Mouse (Mus musculus): ENCODE measurements at regions not wholly inside any gene's neighbourhood (a gene's known extent, or its start where the extent isn't known, plus 50 kb on each side); places are given as distances from the start of the nearest gene placed in this dataset.
"Not testable (repeated sequence)": the region's sequence is repeated elsewhere in the genome, so short reads cannot be mapped to it uniquely, and the experiment has no call there.

- no peak for DNase-seq (ENCODE audit: low spot score)
Measured at GRCm38 (mm10) chr14:60525979-60526378, 107.8 kb upstream of the Spata13 start.

GRCm38 (mm10) chr14:60526832-60527231 lies 107.0 kb upstream of the Spata13 start:
- DNase-seq (ENCODE audit: low spot score) = no peak

DNA sequence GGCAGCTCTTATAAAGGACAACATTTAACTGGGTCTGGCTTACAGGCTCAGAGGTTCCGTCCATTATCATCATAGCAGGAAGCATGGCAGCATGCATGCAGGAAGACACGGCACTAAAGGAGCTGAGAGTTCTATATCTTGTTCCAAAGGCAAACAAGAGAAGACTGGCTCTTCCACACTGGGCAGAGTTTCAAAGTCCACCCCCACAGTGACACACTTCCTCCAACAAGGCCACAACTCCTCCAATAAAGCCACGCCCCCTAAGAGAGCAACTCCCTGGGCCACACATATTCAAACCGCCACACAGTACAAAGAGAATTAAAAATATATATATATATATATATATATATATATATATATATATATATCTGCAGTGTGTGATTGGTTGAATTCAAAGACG lies 105.8 kb upstream of the Spata13 start:
- DNase-seq (ENCODE audit: low spot score) = no peak

GRCm38 (mm10) chr14:60528520-60528919 lies 105.3 kb upstream of the Spata13 start:
- no peak for DNase-seq (ENCODE audit: low spot score)

DNA sequence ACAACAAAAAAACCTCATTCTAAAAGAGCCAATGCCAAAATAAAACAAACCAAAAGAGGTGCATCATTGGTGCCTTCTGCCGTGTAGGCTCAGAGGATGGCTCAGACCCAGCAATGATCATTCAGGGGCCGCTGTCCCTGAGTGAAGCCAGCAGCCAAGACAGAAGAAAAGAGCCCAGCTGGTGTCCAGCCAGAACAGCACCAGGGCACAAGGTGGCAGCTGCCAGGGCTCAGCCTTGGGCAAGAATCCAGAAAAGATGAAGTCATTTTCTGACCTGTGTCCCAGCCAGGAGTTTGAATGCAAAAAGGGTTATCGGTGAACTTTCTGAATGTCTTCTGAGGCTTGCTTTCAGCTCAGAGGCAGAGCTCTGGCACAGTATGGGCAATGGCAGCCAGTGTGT lies 104.8 kb upstream of the Spata13 start:
- no peak for DNase-seq (ENCODE audit: low spot score)

- no peak for DNase-seq (ENCODE audit: low spot score)
Measured at GRCm38 (mm10) chr14:60529646-60530347, 104.0 kb upstream of the Spata13 start.

DNA sequence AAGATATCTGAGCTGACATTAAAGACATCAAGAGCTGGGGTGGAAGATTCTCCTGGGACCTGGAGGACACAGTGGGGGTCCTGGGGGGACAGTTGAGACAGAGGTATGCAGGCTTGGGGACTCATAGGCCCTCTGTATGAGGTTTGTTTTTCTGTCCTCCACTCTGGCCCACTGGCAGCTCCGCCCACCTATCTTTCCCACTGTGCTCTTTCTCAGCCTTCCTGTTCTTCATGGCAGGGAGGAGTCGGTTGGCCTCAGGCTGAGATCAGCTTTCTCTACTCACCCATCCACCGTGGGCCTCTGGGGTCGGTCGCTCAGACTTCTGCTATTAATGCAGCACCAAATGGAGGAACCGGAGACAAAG lies 103.5 kb upstream of the Spata13 start:
- no peak for DNase-seq (ENCODE audit: low spot score)

GRCm38 (mm10) chr14:60530973-60531372 lies 102.8 kb upstream of the Spata13 start:
- no peak for DNase-seq (ENCODE audit: low spot score)

- no peak for DNase-seq (ENCODE audit: low spot score)
Measured at GRCm38 (mm10) chr14:60531766-60532165, 102.0 kb upstream of the Spata13 start.

- no peak for DNase-seq (ENCODE audit: low spot score)
Measured at GRCm38 (mm10) chr14:60533452-60534224, 100.2 kb upstream of the Spata13 start.

GRCm38 (mm10) chr14:60539040-60539439 lies 94.8 kb upstream of the Spata13 start:
- no peak for DNase-seq (ENCODE audit: low spot score)

DNA sequence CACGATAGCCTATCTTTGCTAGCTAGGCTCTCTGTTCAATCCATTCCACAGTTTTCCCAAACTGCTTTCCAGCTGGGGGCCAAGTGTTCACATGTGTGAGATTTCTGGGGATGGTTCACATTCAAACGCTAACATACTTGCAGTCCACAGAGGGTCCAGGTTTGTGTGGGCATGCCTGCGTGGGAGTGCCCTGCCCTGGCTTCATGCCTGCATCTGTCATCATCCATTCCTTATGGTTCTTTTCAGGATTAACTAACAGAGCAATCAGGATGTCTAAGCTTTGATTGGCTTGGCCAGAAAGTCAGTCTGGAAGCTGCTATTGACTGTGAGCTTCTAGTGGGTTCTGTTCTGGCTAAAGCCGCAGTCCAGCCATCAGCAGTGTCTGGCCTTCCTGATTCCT lies 93.7 kb upstream of the Spata13 start:
- no peak for DNase-seq (ENCODE audit: low spot score)

DNA sequence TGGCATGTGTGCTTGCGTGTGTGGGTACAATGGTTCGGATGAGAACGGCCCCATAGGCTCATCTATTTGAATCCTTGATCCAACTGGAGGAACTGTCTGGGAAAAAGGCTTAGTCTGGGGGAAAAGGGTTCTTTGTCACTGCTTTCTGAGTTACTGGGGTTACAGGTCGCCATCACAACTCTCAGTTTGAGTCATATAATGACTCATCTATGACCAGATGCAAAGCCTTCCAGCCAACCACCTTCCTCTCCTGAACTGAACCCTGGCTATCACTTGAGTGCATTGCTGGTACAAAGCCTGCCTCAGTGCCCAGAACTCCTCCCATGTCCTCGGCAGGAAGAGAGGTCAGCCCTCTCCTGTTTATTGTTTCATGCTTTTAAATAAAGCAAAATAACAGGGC lies 92.2 kb upstream of the Spata13 start:
- no peak for DNase-seq (ENCODE audit: low spot score)

GRCm38 (mm10) chr14:60544767-60545166 lies 89.0 kb upstream of the Spata13 start:
- no peak for DNase-seq (ENCODE audit: low spot score)

DNA sequence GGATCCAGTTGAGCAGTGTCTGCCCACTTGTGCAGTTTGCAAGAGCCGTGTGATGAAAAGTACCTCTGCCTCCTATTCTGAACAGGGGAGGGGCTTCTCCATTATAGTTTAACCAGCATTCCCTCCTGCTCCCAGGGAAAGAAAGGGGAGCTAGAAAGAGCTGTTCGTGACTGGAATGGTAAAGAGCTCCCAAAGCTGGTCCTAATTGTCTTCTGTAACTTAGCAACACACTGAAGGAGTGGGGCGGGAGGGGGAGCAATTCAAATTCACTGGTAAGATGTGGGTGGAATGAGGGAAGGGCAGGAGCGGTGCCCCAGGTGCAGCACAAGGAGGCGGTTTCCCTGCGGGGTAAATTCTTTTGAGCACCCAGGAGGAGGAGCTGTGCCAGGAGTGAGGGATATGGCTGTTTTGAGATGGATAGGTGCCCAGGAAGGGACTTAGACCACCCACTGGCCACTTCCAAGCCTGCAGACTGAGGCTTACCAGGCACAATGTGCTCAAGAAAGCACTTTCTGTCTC lies 79.5 kb upstream of the Spata13 start:
- peak; percentile 82 for DNase-seq (ENCODE audit: low spot score)

- DNase-seq (ENCODE audit: low spot score) = no peak
Measured at GRCm38 (mm10) chr14:60556541-60556940, 77.3 kb upstream of the Spata13 start.

DNA sequence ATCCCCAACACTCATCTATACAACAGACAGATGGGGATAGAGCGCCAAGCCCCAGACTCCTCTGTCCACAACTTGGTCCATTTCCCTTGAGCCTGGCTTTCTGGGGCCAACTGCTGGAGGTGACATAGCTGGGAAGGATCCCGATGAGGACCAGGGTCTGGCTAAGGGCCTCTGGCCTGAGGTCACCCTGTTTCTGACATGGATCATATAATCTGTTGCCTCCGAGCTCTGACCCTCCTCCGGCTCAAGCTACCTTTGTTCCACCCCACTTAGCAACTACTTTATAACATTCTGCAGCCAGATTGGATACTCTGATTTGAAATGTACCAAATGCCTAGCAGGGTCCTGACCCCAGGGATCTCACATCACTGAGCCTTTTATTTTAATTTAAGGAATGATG lies 76.8 kb upstream of the Spata13 start:
- no peak for DNase-seq (ENCODE audit: low spot score)

DNA sequence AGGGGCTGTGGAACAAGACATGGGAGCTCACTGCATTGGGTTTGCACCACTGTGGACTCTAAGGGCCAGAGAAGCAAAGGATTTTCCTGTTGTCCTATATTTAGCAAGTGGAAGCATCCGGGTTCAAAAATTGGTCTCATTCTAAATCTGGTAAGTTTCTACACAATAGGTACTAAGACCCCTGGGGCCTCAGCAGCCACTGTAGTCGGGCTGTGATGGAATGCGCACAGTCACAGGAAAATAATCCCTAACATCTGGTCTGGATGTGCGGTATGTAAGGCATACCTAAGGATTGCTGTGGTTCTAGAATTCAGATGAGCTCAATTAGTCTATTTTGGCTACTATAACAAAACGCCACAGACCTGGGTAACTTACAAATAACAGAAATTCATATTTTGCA lies 74.4 kb upstream of the Spata13 start:
- no peak for DNase-seq (ENCODE audit: low spot score)

GRCm38 (mm10) chr14:60559826-60560529 lies 73.8 kb upstream of the Spata13 start:
- DNase-seq (ENCODE audit: low spot score) = no peak

GRCm38 (mm10) chr14:60576281-60576680 lies 57.5 kb upstream of the Spata13 start:
- no peak for DNase-seq (ENCODE audit: low spot score)

DNA sequence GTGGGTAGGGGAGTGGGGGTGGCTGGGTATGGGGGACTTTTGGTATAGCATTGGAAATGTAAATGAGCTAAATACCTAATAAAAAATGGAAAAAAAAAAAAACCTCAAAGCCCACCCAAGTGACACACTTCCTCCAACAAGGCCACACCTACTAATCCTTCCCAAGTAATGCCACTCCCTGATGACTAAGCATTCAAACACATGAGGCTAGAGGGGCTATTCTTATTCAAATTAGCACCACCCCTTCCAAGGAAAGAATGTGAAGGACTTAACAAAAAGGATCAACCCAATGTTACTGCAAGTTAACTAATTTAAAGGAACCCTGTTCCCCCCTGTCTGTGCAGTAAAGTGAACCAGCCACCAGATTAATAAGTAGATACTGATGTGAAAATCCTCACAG lies 53.7 kb upstream of the Spata13 start:
- not testable (repeated sequence) for DNase-seq (ENCODE audit: low spot score)
